Mouse (Mus musculus): ENCODE measurements around the gene Rpl24.

DNA sequence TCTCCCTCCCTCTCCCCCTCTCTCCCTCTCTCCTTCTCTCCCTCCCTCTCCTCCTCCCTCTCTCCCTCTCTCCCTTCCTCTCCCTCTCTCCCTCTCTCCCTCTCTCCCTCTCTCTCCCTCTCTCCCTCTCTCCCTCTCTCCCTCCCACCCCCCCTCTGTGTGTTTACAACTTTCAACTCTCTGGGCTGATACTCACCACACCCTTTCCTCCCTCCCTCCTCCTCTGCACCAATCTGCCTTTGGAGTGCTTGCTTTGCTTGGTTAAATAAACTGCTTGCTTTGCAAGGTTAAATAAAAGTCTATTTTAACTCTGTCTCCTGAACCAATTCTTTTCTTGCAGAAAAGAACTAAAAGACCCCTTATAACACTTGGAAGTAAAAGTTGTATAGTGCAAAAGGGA is 13.3 kb upstream of the Rpl24 start:
- no peak for TF ChIP-seq CTCF (IDR thresholded peaks at IDR 0.05)
- TF ChIP-seq EP300 (IDR thresholded peaks at IDR 0.05), result no peak
